Mouse (Mus musculus): ENCODE results near the gene Alppl2.

- TF ChIP-seq CTCF (IDR thresholded peaks at IDR 0.05; ENCODE audit: low read depth, low read length) (no peak), POLR2A (IDR thresholded peaks at IDR 0.05; ENCODE audit: extremely low read depth, insufficient read depth, low read length) (no peak)
Measured at GRCm38 (mm10) chr1:87089828-87090227, at the start of gene Alppl2.
